Mouse (Mus musculus) kidney, adult 2 months (tissue): ENCODE measurements around the gene Snrpb2.

Source experiments
- CTCF ChIP-seq: fragments of 200-500 bp; conservative IDR thresholded peaks from 2 replicates; pipeline ENCODE4 v1.5.1; 2011; ENCODE audit warnings: low read depth, mild to moderate bottlenecking, control low read depth, low read length, moderate library complexity, mixed read lengths; ENCODE audit not compliant: insufficient read depth, insufficient read length
- POLR2A ChIP-seq: fragments of 200-500 bp; IDR thresholded peaks from one replicate; pipeline ENCODE4 v1.6.1; 2011; ENCODE audit warnings: low read depth, low read length, control low read depth

GRCm38 (mm10) chr2:143081693-143082092 is 18.9 kb downstream of the Snrpb2 start:
- TF ChIP-seq CTCF (no peak), POLR2A (no peak)
